Mouse (Mus musculus) liver, embryonic 14.5 days (tissue): Measurements from ENCODE around the gene Snrpn.

Source experiments
- CTCF ChIP-seq: IDR thresholded peaks from 2 replicates; pipeline ENCODE4 v1.5.1; 2016; ENCODE audit warnings: antibody characterized with exemption, low read depth, control low read depth
- EP300 ChIP-seq: IDR thresholded peaks from 2 replicates; pipeline ENCODE4 v1.6.1; 2016; ENCODE audit warnings: antibody characterized with exemption, low read depth

GRCm38 (mm10) chr7:60170250-60171185, 30.5 kb upstream of the Snrpn start:
- TF ChIP-seq CTCF (no peak), EP300 (no peak)
